Mouse (Mus musculus) small intestine, adult 2 months (tissue): Measurements from ENCODE around the gene Abcb8.

Experiments
- CTCF ChIP-seq: fragments of 200-500 bp; IDR thresholded peaks from 2 replicates; pipeline ENCODE4 v1.5.1; 2012; ENCODE audit warnings: low read depth, mild to moderate bottlenecking, control low read depth, inconsistent platforms, low read length, moderate library complexity, mixed read lengths; ENCODE audit not compliant: insufficient replicate concordance, insufficient read length; ENCODE audit errors: extremely low read depth
- POLR2A ChIP-seq: fragments of 200-500 bp; IDR thresholded peaks from 2 replicates; pipeline ENCODE4 v1.6.1; 2012; ENCODE audit warnings: low read depth, mild to moderate bottlenecking, control low read depth, inconsistent platforms, low read length, moderate library complexity

DNA sequence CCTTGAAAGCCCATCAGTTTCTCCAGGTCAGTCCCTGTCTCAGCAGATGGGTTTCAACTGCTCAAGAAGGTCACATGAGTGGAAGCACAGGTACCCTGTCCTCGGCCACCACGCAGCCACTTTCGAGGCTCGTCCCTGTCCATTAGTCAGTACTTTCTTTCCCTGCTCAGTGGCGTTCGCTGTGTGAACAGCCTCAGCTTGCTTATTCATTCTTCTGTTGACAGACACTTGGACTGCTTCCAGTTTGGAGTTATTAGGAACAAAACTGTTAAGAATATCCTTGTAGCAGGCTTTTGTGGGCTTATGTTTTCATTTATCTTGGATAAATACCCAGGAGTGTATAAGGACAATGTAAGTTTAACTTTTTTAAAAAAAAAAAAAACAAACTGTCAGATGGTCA lies 19.2 kb upstream of the Abcb8 start:
- no peak for TF ChIP-seq CTCF
- no peak for TF ChIP-seq POLR2A
